Mouse (Mus musculus): Measurements from ENCODE around the gene Csdc2. TPM values are rescaled to one million over a fixed set of nuclear protein-coding genes. Genes with fewer than 3 reads are reported as not detected.

Csdc2 gene
- 5.9 and 7.0 TPM in 2 replicates for polyA plus RNA-seq (2015; fragmentation: Nextera tagmentation; extraction: Ambion mirVana)

- peak; percentile 18; the same call in 1 of the 2 replicates for ATAC-seq (ENCODE audit: extremely low read depth, insufficient number of reproducible peaks, low FRiP score, low TSS enrichment)
- H3K36me3 ChIP-seq = no peaks in the 10 kb centered on the region
- peak within 1 kb of the TSS; percentile 67 for H3K4me2 ChIP-seq
- WGBS = 1% methylated on average over 12 of the region's 12 CpGs
- H3K4me3 ChIP-seq = peak within 1 kb of the TSS; percentile 55
- peak within 1 kb of the TSS; percentile 62 for H3K9ac ChIP-seq
- peak within 1 kb of the TSS; percentile 60 for H3K27ac ChIP-seq (replicated peaks)
- peaks cover 27% of the 10 kb centered on the region for H3K4me1 ChIP-seq
- no peaks in the 10 kb centered on the region for H3K9me3 ChIP-seq
- H3K27me3 ChIP-seq (replicated peaks) = peaks cover 13% of the 10 kb centered on the region; the same call in 1 of the 2 replicates
Observed at GRCm38 (mm10) chr15:81936679-81937078, at the start of gene Csdc2. Gene Csdc2 (plus strand): TSS chr15:81936759.

- no peak overlapping the region for H3K4me2 ChIP-seq
- no peak overlapping the region for H3K9ac ChIP-seq
- no peaks in the 10 kb centered on the region for H3K9me3 ChIP-seq
- 85% methylated on average over 6 of the region's 6 CpGs for WGBS
- no peak overlapping the region for H3K4me3 ChIP-seq
- H3K36me3 ChIP-seq = peaks cover 66% of the 10 kb centered on the region
- no peak overlapping the region for H3K27ac ChIP-seq (replicated peaks)
- no peak for ATAC-seq (ENCODE audit: extremely low read depth, insufficient number of reproducible peaks, low FRiP score, low TSS enrichment)
- peaks cover 34% of the 10 kb centered on the region for H3K4me1 ChIP-seq
- H3K27me3 ChIP-seq (replicated peaks) = no peaks in the 10 kb centered on the region
Observed at GRCm38 (mm10) chr15:81886795-81887550, 49.6 kb upstream of the Csdc2 start.

- WGBS = 86% methylated on average over 7 of the region's 7 CpGs
- no peaks in the 10 kb centered on the region for H3K9me3 ChIP-seq
- peaks cover 33% of the 10 kb centered on the region for H3K4me1 ChIP-seq
- ATAC-seq (ENCODE audit: extremely low read depth, insufficient number of reproducible peaks, low FRiP score, low TSS enrichment) = no peak
- H3K27me3 ChIP-seq (replicated peaks) = no peaks in the 10 kb centered on the region
- H3K36me3 ChIP-seq = peaks cover 77% of the 10 kb centered on the region
- no peak overlapping the region for H3K27ac ChIP-seq (replicated peaks)
- H3K9ac ChIP-seq = no peak overlapping the region
- H3K4me2 ChIP-seq = no peak overlapping the region
- no peak overlapping the region for H3K4me3 ChIP-seq
Observed at GRCm38 (mm10) chr15:81889175-81889574, 47.4 kb upstream of the Csdc2 start.

GRCm38 (mm10) chr15:81891140-81891802, 45.3 kb upstream of the Csdc2 start:
- Histone ChIP-seq H3K4me2 (no peak overlapping the region), H3K4me1 (peaks cover 21% of the 10 kb centered on the region), H3K27me3 (replicated peaks) (no peaks in the 10 kb centered on the region), H3K9me3 (no peaks in the 10 kb centered on the region), H3K9ac (no peak overlapping the region), H3K36me3 (peaks cover 88% of the 10 kb centered on the region), H3K27ac (replicated peaks) (0 out of 2 replicates have a peak overlapping the region, but pooled peaks have one; percentile 8), H3K4me3 (no peak overlapping the region)
- ATAC-seq (ENCODE audit: extremely low read depth, insufficient number of reproducible peaks, low FRiP score, low TSS enrichment) = no peak
- 74% methylated on average over 7 of the region's 7 CpGs for WGBS

GRCm38 (mm10) chr15:81891822-81892580, 44.6 kb upstream of the Csdc2 start:
- H3K9me3 ChIP-seq = no peaks in the 10 kb centered on the region
- 77% methylated on average over 8 of the region's 8 CpGs for WGBS
- H3K9ac ChIP-seq = no peak overlapping the region
- peaks cover 18% of the 10 kb centered on the region for H3K4me1 ChIP-seq
- H3K27ac ChIP-seq (replicated peaks) = 0 out of 2 replicates have a peak overlapping the region, but pooled peaks have one; percentile 48
- H3K4me2 ChIP-seq = no peak overlapping the region
- peak; percentile 75 for ATAC-seq (ENCODE audit: extremely low read depth, insufficient number of reproducible peaks, low FRiP score, low TSS enrichment)
- no peak overlapping the region for H3K4me3 ChIP-seq
- no peaks in the 10 kb centered on the region for H3K27me3 ChIP-seq (replicated peaks)
- peaks cover 95% of the 10 kb centered on the region for H3K36me3 ChIP-seq

- Histone ChIP-seq H3K4me3 (no peak overlapping the region), H3K27me3 (replicated peaks) (no peaks in the 10 kb centered on the region), H3K36me3 (peaks cover 98% of the 10 kb centered on the region), H3K9me3 (no peaks in the 10 kb centered on the region), H3K27ac (replicated peaks) (no peak overlapping the region), H3K9ac (no peak overlapping the region), H3K4me2 (no peak overlapping the region), H3K4me1 (peaks cover 18% of the 10 kb centered on the region)
- WGBS = 59% methylated on average over 1 of the region's 1 CpGs
- ATAC-seq (ENCODE audit: extremely low read depth, insufficient number of reproducible peaks, low FRiP score, low TSS enrichment) = no peak
Observed at GRCm38 (mm10) chr15:81894002-81894401, 42.6 kb upstream of the Csdc2 start.

GRCm38 (mm10) chr15:81896407-81896806, 40.2 kb upstream of the Csdc2 start:
- Histone ChIP-seq H3K9me3 (no peaks in the 10 kb centered on the region), H3K9ac (no peak overlapping the region), H3K27me3 (replicated peaks) (no peaks in the 10 kb centered on the region), H3K27ac (replicated peaks) (no peak overlapping the region), H3K4me1 (peaks cover 16% of the 10 kb centered on the region), H3K36me3 (peaks cover 97% of the 10 kb centered on the region), H3K4me2 (no peak overlapping the region), H3K4me3 (no peak overlapping the region)
- ATAC-seq (ENCODE audit: extremely low read depth, insufficient number of reproducible peaks, low FRiP score, low TSS enrichment) = no peak
- 87% methylated on average over 2 of the region's 2 CpGs for WGBS

GRCm38 (mm10) chr15:81897607-81898285, 38.8 kb upstream of the Csdc2 start:
- Histone ChIP-seq H3K36me3 (peaks cover 97% of the 10 kb centered on the region), H3K9me3 (no peaks in the 10 kb centered on the region)
- WGBS = 85% methylated on average over 5 of the region's 5 CpGs

GRCm38 (mm10) chr15:81898751-81899150, 37.8 kb upstream of the Csdc2 start:
- no peak overlapping the region for H3K9ac ChIP-seq
- H3K4me1 ChIP-seq = peaks cover 12% of the 10 kb centered on the region
- H3K9me3 ChIP-seq = no peaks in the 10 kb centered on the region
- no peak for ATAC-seq (ENCODE audit: extremely low read depth, insufficient number of reproducible peaks, low FRiP score, low TSS enrichment)
- H3K4me2 ChIP-seq = no peak overlapping the region
- H3K27ac ChIP-seq (replicated peaks) = peak overlapping the region; percentile 55; the same call in 1 of the 2 replicates
- no peaks in the 10 kb centered on the region for H3K27me3 ChIP-seq (replicated peaks)
- peaks cover 97% of the 10 kb centered on the region for H3K36me3 ChIP-seq
- H3K4me3 ChIP-seq = no peak overlapping the region
- WGBS = 50% methylated on average over 2 of the region's 2 CpGs

More at GRCm38 (mm10) chr15:81897607-81898285, 38.8 kb upstream of the Csdc2 start:
- H3K27ac ChIP-seq (replicated peaks) = no peak overlapping the region
- no peak for ATAC-seq (ENCODE audit: extremely low read depth, insufficient number of reproducible peaks, low FRiP score, low TSS enrichment)
- H3K4me3 ChIP-seq = no peak overlapping the region
- H3K9ac ChIP-seq = no peak overlapping the region
- H3K4me2 ChIP-seq = no peak overlapping the region
- H3K27me3 ChIP-seq (replicated peaks) = no peaks in the 10 kb centered on the region
- H3K4me1 ChIP-seq = peaks cover 12% of the 10 kb centered on the region

- Histone ChIP-seq H3K9ac (no peak overlapping the region), H3K4me3 (no peak overlapping the region), H3K4me2 (no peak overlapping the region), H3K4me1 (no peaks in the 10 kb centered on the region), H3K9me3 (no peaks in the 10 kb centered on the region), H3K27me3 (replicated peaks) (no peaks in the 10 kb centered on the region), H3K27ac (replicated peaks) (no peak overlapping the region), H3K36me3 (peaks cover 100% of the 10 kb centered on the region)
- no peak for ATAC-seq (ENCODE audit: extremely low read depth, insufficient number of reproducible peaks, low FRiP score, low TSS enrichment)
- WGBS = 39% methylated on average over 2 of the region's 2 CpGs
Observed at GRCm38 (mm10) chr15:81904939-81905338, 31.6 kb upstream of the Csdc2 start.

- H3K4me1 ChIP-seq = no peaks in the 10 kb centered on the region
- no peaks in the 10 kb centered on the region for H3K27me3 ChIP-seq (replicated peaks)
- no peak overlapping the region for H3K4me3 ChIP-seq
- no peaks in the 10 kb centered on the region for H3K9me3 ChIP-seq
- 84% methylated on average over 8 of the region's 8 CpGs for WGBS
- H3K9ac ChIP-seq = no peak overlapping the region
- H3K36me3 ChIP-seq = peaks cover 100% of the 10 kb centered on the region
- H3K27ac ChIP-seq (replicated peaks) = no peak overlapping the region
- no peak for ATAC-seq (ENCODE audit: extremely low read depth, insufficient number of reproducible peaks, low FRiP score, low TSS enrichment)
- H3K4me2 ChIP-seq = no peak overlapping the region
Observed at GRCm38 (mm10) chr15:81907953-81908352, 28.6 kb upstream of the Csdc2 start.

Measured in heart, embryonic 13.5 days (tissue).